Mouse (Mus musculus) liver, embryonic 14.5 days (tissue): ENCODE measurements around the gene Cacybp.

Experiments used
- CTCF ChIP-seq: IDR thresholded peaks from 2 replicates; pipeline ENCODE4 v1.5.1; 2016; ENCODE audit warnings: antibody characterized with exemption, low read depth, control low read depth
- EP300 ChIP-seq: IDR thresholded peaks from 2 replicates; pipeline ENCODE4 v1.6.1; 2016; ENCODE audit warnings: antibody characterized with exemption, low read depth

DNA sequence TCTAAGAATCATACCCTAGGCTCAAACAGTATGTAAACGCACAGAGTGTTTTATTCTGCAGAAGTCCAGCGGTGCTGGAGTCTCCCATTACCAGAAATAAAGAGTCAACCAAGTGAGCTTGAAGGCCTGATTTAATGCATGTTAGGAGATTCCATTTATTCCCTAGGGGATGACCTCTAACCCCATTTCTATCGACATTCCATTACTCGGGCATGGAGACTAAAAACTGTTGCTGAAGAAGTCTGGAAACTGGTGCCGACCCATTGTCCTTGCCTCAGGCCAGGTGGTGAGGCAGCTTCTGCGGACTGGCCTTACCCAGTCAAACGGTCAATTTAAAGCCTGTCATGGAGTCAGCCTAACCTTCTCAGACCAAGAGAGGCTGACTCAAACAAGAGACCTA is 1.5 kb upstream of the Cacybp start:
- TF ChIP-seq EP300 (no peak), CTCF (no peak)
